Mouse (Mus musculus): ENCODE results near the gene Gm3402.
"Not testable (repeated sequence)": the region's sequence is repeated elsewhere in the genome, so short reads cannot be mapped to it uniquely, and the experiment has no call there.

Gene Gm3402

GRCm38 (mm10) chr5:146513823-146514222 lies at the start of gene Gm3402:
TSS of gene Gm3402 (plus strand) at chr5:146514123.
- not testable (repeated sequence) for DNase-seq (ENCODE audit: low spot score)

- no peak for DNase-seq (ENCODE audit: low spot score)
These were observed 47.3 kb upstream of the Gm3402 start for GRCm38 (mm10) chr5:146466663-146467062.

- DNase-seq (ENCODE audit: low spot score): no peak
These were observed 45.6 kb upstream of the Gm3402 start for GRCm38 (mm10) chr5:146468311-146468710.

GRCm38 (mm10) chr5:146470821-146471220 lies 43.1 kb upstream of the Gm3402 start:
- DNase-seq (ENCODE audit: low spot score): no peak

- DNase-seq (ENCODE audit: low spot score): no peak
These were observed 42.6 kb upstream of the Gm3402 start for GRCm38 (mm10) chr5:146471311-146471710.

- DNase-seq (ENCODE audit: low spot score): no peak
These were observed 42.1 kb upstream of the Gm3402 start for GRCm38 (mm10) chr5:146471821-146472220.

- peak; percentile 51 for DNase-seq (ENCODE audit: low spot score)
These were observed 34.4 kb upstream of the Gm3402 start for GRCm38 (mm10) chr5:146479564-146479963.

GRCm38 (mm10) chr5:146481665-146482064 lies 32.3 kb upstream of the Gm3402 start, which contains the start of gene Gm6408:
TSS of gene Gm6408 (plus strand) at chr5:146481965.
- not testable (repeated sequence) for DNase-seq (ENCODE audit: low spot score)

- not testable (repeated sequence) for DNase-seq (ENCODE audit: low spot score)
These were observed 25.0 kb upstream of the Gm3402 start for GRCm38 (mm10) chr5:146488959-146489358.

- not testable (repeated sequence) for DNase-seq (ENCODE audit: low spot score)
These were observed 22.9 kb upstream of the Gm3402 start, which contains the start of gene Gm6370 for GRCm38 (mm10) chr5:146491063-146491462. TSS of gene Gm6370 (plus strand) at chr5:146491363.

- not testable (repeated sequence) for DNase-seq (ENCODE audit: low spot score)
These were observed 11.8 kb upstream of the Gm3402 start, which contains the start of gene 4930449I24Rik for GRCm38 (mm10) chr5:146502099-146502498. TSS of gene 4930449I24Rik (plus strand) at chr5:146502399.

GRCm38 (mm10) chr5:146525501-146525900 lies 11.6 kb downstream of the Gm3402 start, which contains the start of gene Gm3404:
TSS of gene Gm3404 (plus strand) at chr5:146525801.
- DNase-seq (ENCODE audit: low spot score): not testable (repeated sequence)

GRCm38 (mm10) chr5:146537347-146537746 lies 23.4 kb downstream of the Gm3402 start, which contains the start of gene Gm3409:
TSS of gene Gm3409 (plus strand) at chr5:146537647.
- not testable (repeated sequence) for DNase-seq (ENCODE audit: low spot score)

GRCm38 (mm10) chr5:146555836-146556235 lies 41.9 kb downstream of the Gm3402 start, which contains the start of gene Gm3415:
TSS of gene Gm3415 (plus strand) at chr5:146556136.
- not testable (repeated sequence) for DNase-seq (ENCODE audit: low spot score)

GRCm38 (mm10) chr5:146564259-146564658 lies 50.3 kb downstream of the Gm3402 start:
- DNase-seq (ENCODE audit: low spot score): no peak
